Mouse (Mus musculus) forebrain, embryonic 12.5 days (tissue): ENCODE measurements around the gene Nek11. TPM values are rescaled to one million over a fixed set of nuclear protein-coding genes. Genes with fewer than 3 reads are reported as not detected.
A peak's percentile ranks its signal among the peaks of the same experiment; 100 is the strongest.

ENCODE experiments used
- ATAC-seq: fragments of 200-750 bp; cut with Nextera tagmentation; 2 replicates; pipeline ENCODE4 v1.8.0; 2017; ENCODE audit warnings: moderate TSS enrichment; ENCODE audit not compliant: low FRiP score
- H3K27ac ChIP-seq: fragments of 300-500 bp; sonication (generic); 2 replicates; pipeline ENCODE4 v1.5.1; 2016; ENCODE audit warnings: mild to moderate bottlenecking
- H3K27me3 ChIP-seq: fragments of 300-500 bp; sonication (generic); 2 replicates; pipeline ENCODE4 v1.6.1; 2016; ENCODE audit warnings: mild to moderate bottlenecking
- H3K36me3 ChIP-seq: fragments of 300-500 bp; sonication (generic); replicated peaks from 2 replicates; pipeline ENCODE4 v1.6.1; 2016; ENCODE audit warnings: mild to moderate bottlenecking
- H3K4me1 ChIP-seq: fragments of 300-500 bp; sonication (generic); 2 replicates; pipeline ENCODE4 v1.6.1; 2016
- H3K4me2 ChIP-seq: fragments of 300-500 bp; sonication (generic); 2 replicates; pipeline ENCODE4 v1.6.1; 2016; ENCODE audit warnings: mild to moderate bottlenecking, moderate library complexity
- H3K4me3 ChIP-seq: fragments of 300-500 bp; sonication (generic); replicated peaks from 2 replicates; pipeline ENCODE4 v1.5.1; 2016; ENCODE audit warnings: mild to moderate bottlenecking
- H3K9ac ChIP-seq: fragments of 300-500 bp; sonication (generic); 2 replicates; pipeline ENCODE4 v1.6.1; 2016; ENCODE audit warnings: mild to moderate bottlenecking
- H3K9me3 ChIP-seq: fragments of 300-500 bp; sonication (generic); 2 replicates; pipeline ENCODE4 v1.6.1; 2016
- WGBS: fragments of 180-500 bp; shearing (Covaris S2); methylation state at CpG from one replicate; pipeline ENCODE4 v1.1.7; 2016; 5-methylcytosine and 5-hydroxymethylcytosine counted together
- polyA plus RNA-seq: library from polyadenylated mRNA; unstranded; fragments of >200 nt; fragmentation: Nextera tagmentation; extraction: Ambion mirVana; gene quantifications from 2 replicates; pipeline ENCODE4 v1.2.1, GENCODE M21; 2016

The Nek11 gene
- polyA plus RNA-seq, 1 experiment from 2014 or later = 1.0 TPM

DNA sequence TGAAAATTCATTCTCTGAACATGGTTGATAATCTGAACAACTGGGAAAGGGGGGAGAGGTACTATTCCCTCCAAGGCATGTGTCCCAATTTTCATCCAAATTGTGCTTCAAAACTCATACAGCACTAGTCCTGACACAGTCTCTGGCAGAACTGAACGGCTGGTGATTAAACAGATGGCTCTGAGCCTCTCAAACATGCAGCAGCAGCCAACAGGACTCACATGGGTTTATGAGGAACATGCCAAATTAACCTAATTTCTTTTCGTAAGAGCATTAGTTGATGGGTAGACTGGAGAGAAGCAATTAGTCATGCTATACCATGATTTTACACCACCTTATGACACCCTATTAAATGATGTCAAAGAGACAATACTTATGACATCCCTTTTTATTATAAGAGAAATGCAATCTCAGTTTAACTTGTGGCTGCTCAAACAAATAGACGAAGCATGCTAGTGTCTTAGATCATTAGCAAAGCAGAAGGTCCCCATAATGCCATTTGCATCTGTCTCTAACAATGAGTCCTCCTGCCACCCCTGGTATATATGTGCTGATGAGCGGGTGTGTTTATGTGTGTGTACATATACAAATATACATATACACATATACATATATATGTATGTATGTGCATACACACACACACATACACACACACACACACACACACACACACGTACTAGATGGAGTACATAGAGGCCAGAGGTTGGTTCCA is 31.6 kb downstream of the Nek11 start:
- H3K36me3 ChIP-seq = no peaks in the 10 kb centered on the region
- WGBS = 82% methylated on average over 5 of the region's 5 CpGs
- ATAC-seq = no peak
- H3K27ac ChIP-seq = no peak overlapping the region
- H3K9me3 ChIP-seq = no peaks in the 10 kb centered on the region
- H3K4me3 ChIP-seq = no peak overlapping the region
- no peak overlapping the region for H3K4me2 ChIP-seq
- no peak overlapping the region for H3K9ac ChIP-seq
- H3K4me1 ChIP-seq = no peaks in the 10 kb centered on the region
- H3K27me3 ChIP-seq = no peaks in the 10 kb centered on the region

- H3K9ac ChIP-seq = no peak overlapping the region
- H3K4me1 ChIP-seq = no peaks in the 10 kb centered on the region
- no peaks in the 10 kb centered on the region for H3K27me3 ChIP-seq
- no peaks in the 10 kb centered on the region for H3K36me3 ChIP-seq
- WGBS = 86% methylated on average over 2 of the region's 2 CpGs
- no peak for ATAC-seq
- no peak overlapping the region for H3K4me3 ChIP-seq
- no peak overlapping the region for H3K27ac ChIP-seq
- no peak overlapping the region for H3K4me2 ChIP-seq
- H3K9me3 ChIP-seq = no peaks in the 10 kb centered on the region
Observed at GRCm38 (mm10) chr9:105362181-105362580, 33.1 kb downstream of the Nek11 start.

- no peaks in the 10 kb centered on the region for H3K36me3 ChIP-seq
- 54% methylated on average over 5 of the region's 5 CpGs for WGBS
- peak; percentile 94; the same call in 1 of the 2 replicates for ATAC-seq
Observed at GRCm38 (mm10) chr9:105349034-105349433, 46.3 kb downstream of the Nek11 start.

DNA sequence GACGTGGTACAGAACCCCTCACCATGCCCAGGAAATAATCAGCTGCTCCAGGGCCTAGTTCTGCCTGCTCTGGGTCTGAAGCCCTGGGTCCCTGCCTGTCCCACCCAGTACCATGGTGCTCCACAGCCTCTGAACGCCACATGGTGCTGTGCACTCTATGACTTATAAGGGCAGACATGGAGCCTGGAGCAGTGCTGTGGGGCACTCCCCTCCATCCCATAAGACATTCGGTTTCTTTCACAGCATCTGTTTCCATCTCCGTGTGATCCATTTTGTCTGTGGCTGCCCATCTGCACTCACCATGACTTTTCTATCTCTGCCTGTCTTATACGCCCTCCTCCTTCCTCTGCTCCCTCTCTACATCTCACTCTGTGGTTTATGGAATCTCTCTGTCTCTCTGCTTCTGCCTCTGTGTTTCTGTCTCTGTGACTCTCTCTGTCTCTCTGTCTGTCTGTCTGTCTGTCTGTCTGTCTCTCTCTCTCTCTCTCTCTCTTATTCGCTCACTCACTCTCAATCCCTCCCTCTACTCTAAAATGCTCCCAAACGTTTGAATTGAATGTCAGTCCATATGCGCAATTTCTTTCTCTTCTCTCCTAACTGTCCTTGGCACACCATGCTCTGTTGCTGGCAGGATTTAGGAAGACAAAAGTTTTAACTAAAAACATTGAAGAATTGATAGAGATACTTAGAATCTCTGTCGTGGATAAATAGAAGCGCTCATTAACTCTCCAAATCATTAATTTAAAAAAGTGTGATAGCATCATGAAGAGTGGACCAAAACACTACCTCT is 46.9 kb downstream of the Nek11 start:
- WGBS = 60% methylated on average over 10 of the region's 10 CpGs
- no peaks in the 10 kb centered on the region for H3K36me3 ChIP-seq
- H3K4me1 ChIP-seq = no peaks in the 10 kb centered on the region
- no peak overlapping the region for H3K9ac ChIP-seq
- H3K4me3 ChIP-seq = no peak overlapping the region
- H3K27ac ChIP-seq = peak overlapping the region; percentile 75
- peak; percentile 59; the same call in 1 of the 2 replicates for ATAC-seq
- H3K27me3 ChIP-seq = no peaks in the 10 kb centered on the region
- H3K9me3 ChIP-seq = no peaks in the 10 kb centered on the region
- no peak overlapping the region for H3K4me2 ChIP-seq

More at GRCm38 (mm10) chr9:105349034-105349433, 46.3 kb downstream of the Nek11 start:
- no peaks in the 10 kb centered on the region for H3K27me3 ChIP-seq
- no peak overlapping the region for H3K9ac ChIP-seq
- no peak overlapping the region for H3K4me2 ChIP-seq
- H3K4me3 ChIP-seq = no peak overlapping the region
- 0 out of 2 replicates have a peak overlapping the region, but pooled peaks have one; percentile 46 for H3K27ac ChIP-seq
- no peaks in the 10 kb centered on the region for H3K4me1 ChIP-seq
- H3K9me3 ChIP-seq = no peaks in the 10 kb centered on the region

- no peaks in the 10 kb centered on the region for H3K27me3 ChIP-seq
- H3K36me3 ChIP-seq = no peaks in the 10 kb centered on the region
- 41% methylated on average over 10 of the region's 10 CpGs for WGBS
- peaks cover 7% of the 10 kb centered on the region for H3K4me1 ChIP-seq
- H3K4me2 ChIP-seq = no peak overlapping the region
- no peaks in the 10 kb centered on the region for H3K9me3 ChIP-seq
- peak; percentile 93 for ATAC-seq
- no peak overlapping the region for H3K9ac ChIP-seq
- H3K27ac ChIP-seq = peak overlapping the region; percentile 81
- H3K4me3 ChIP-seq = no peak overlapping the region
Observed at GRCm38 (mm10) chr9:105342994-105343656, 52.2 kb downstream of the Nek11 start.

GRCm38 (mm10) chr9:105342565-105342964 is 52.8 kb downstream of the Nek11 start:
- peak; percentile 65; the same call in 1 of the 2 replicates for ATAC-seq

DNA sequence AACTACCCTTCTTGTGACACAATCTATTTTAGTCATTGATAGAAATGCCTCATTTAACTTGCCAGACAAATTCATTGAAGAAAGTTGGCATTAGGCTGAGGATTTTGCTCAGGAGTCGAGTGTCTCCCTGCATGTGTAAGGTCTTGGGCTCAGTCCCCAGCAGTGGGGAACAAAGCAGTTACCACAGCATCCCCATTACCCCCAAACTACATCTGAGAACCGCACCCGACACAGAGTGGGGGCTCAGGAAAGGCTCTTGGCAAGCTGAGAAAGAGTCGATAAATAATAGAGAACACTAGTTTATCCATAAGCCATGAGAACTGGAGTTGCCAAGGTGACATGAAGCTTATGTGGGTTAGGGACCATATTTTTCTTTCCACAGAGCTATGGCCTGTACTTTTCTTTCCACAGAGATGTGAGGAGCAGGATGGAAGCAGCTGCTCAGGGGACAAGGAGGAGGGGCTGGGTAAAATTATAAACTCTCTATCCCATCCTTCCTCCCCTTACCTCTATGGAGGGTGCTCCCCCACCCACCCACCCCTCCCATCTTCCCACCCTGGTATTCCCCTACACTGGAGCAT is 62.8 kb downstream of the Nek11 start:
- H3K27ac ChIP-seq = no peak overlapping the region
- H3K4me2 ChIP-seq = no peak overlapping the region
- WGBS = 78% methylated on average over 4 of the region's 4 CpGs
- no peak overlapping the region for H3K9ac ChIP-seq
- no peak for ATAC-seq
- H3K4me3 ChIP-seq = no peak overlapping the region
- H3K4me1 ChIP-seq = no peaks in the 10 kb centered on the region
- H3K27me3 ChIP-seq = no peaks in the 10 kb centered on the region
- H3K36me3 ChIP-seq = no peaks in the 10 kb centered on the region
- no peaks in the 10 kb centered on the region for H3K9me3 ChIP-seq

More at GRCm38 (mm10) chr9:105342565-105342964, 52.8 kb downstream of the Nek11 start:
- peak overlapping the region; percentile 81 for H3K27ac ChIP-seq
- H3K4me2 ChIP-seq = no peak overlapping the region
- WGBS = 80% methylated on average over 3 of the region's 3 CpGs
- no peak overlapping the region for H3K9ac ChIP-seq
- H3K36me3 ChIP-seq = no peaks in the 10 kb centered on the region
- no peak overlapping the region for H3K4me3 ChIP-seq
- H3K4me1 ChIP-seq = peaks cover 7% of the 10 kb centered on the region
- no peaks in the 10 kb centered on the region for H3K9me3 ChIP-seq
- H3K27me3 ChIP-seq = no peaks in the 10 kb centered on the region

DNA sequence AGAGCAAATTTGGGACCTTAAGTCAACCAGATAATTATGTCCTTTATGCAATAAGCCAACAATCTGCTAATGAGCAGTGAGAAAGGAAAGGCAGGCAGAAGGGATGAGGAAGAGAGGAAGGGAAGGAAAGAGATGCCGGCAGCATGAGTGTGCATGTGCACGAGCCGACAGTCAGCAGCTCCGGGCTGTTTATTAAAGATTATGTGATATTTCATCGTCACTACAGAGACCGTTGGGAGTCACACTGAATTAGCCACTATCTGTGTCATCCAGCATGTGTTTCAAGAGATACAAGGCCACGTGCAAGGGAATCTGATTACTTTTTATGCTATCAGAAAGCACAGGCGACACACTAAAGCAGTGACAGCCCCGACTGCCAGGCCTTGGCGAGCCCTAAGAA is 73.5 kb downstream of the Nek11 start:
- WGBS = 84% methylated on average over 10 of the region's 10 CpGs

DNA sequence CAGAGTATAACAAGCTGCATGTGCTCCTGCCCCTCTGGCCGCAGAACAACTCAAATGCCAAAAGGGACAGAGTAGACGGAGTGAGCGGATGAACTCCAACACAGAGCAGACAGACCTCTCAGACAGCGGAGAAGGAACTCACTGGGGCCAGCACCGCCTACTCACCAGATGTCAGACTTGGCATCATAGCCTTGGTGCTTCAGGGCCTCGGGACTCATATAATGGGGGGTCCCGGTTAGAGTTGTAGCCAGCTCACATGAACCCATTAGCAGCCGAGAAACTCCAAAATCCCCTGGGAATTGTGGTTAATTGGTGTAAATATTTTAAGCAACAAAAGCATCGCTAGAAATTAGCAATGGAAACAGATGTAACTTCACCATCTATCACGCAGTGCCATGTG is 82.1 kb downstream of the Nek11 start:
- Histone ChIP-seq H3K9ac (no peak overlapping the region), H3K4me1 (no peaks in the 10 kb centered on the region), H3K9me3 (no peaks in the 10 kb centered on the region), H3K27ac (no peak overlapping the region), H3K36me3 (no peaks in the 10 kb centered on the region), H3K4me3 (no peak overlapping the region), H3K4me2 (no peak overlapping the region), H3K27me3 (no peaks in the 10 kb centered on the region)
- ATAC-seq = no peak; the same call in 1 of the 2 replicates
- 75% methylated on average over 10 of the region's 10 CpGs for WGBS

More for the DNA sequence above, 73.5 kb downstream of the Nek11 start:
- H3K4me2 ChIP-seq = no peak overlapping the region
- H3K27me3 ChIP-seq = no peaks in the 10 kb centered on the region
- no peaks in the 10 kb centered on the region for H3K4me1 ChIP-seq
- no peak overlapping the region for H3K9ac ChIP-seq
- ATAC-seq = no peak
- no peak overlapping the region for H3K27ac ChIP-seq
- no peaks in the 10 kb centered on the region for H3K36me3 ChIP-seq
- H3K9me3 ChIP-seq = no peaks in the 10 kb centered on the region
- H3K4me3 ChIP-seq = no peak overlapping the region

- Histone ChIP-seq H3K27me3 (no peaks in the 10 kb centered on the region), H3K36me3 (no peaks in the 10 kb centered on the region), H3K9ac (no peak overlapping the region), H3K27ac (no peak overlapping the region), H3K4me3 (no peak overlapping the region), H3K4me1 (no peaks in the 10 kb centered on the region), H3K9me3 (no peaks in the 10 kb centered on the region), H3K4me2 (no peak overlapping the region)
- WGBS = 77% methylated on average over 1 of the region's 1 CpGs
- ATAC-seq = no peak
Observed at GRCm38 (mm10) chr9:105312686-105313085, 82.6 kb downstream of the Nek11 start.

DNA sequence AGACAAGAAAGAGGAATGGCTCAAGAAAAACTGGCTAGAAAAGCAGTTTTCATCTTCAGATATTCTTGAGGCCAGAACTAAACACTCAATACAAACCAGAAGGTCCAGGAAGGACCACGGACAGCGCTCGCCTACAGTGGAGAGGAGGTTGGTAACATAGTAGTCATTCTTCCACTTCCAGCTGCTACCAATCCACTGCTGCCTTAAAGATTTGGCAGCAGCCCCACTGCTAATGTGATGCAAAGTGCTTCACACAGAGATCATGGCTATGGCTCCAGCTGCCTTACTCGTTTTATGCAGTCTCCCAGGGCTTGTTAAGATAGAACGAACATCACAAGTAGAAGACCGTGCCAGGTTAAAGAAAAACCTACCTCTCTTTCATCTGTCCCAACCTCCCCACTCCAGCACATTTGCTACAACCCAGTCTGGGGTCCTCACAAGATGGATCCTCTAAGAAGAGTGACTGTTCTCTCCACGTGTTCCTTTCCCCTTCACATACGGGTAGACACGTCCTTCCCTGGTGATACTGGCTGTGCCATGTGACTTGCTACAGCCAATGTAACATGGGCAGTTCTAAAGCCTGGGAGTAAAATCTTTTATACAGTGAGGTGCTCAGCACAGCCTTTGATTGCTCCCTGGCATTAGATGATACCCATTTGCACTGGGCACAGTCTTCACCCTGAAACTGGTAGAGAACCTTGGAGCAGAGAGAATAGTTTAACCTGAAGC is 85.6 kb downstream of the Nek11 start:
- Histone ChIP-seq H3K9me3 (no peaks in the 10 kb centered on the region), H3K4me2 (no peak overlapping the region), H3K27me3 (no peaks in the 10 kb centered on the region), H3K4me3 (no peak overlapping the region), H3K9ac (no peak overlapping the region), H3K27ac (no peak overlapping the region), H3K4me1 (no peaks in the 10 kb centered on the region), H3K36me3 (no peaks in the 10 kb centered on the region)
- ATAC-seq = no peak
- WGBS = 47% methylated on average over 9 of the region's 9 CpGs
